Mouse (Mus musculus): ENCODE measurements at regions not wholly inside any gene's neighbourhood (a gene's known extent, or its start where the extent isn't known, plus 50 kb on each side); places are given as distances from the start of the nearest gene placed in this dataset.

DNA sequence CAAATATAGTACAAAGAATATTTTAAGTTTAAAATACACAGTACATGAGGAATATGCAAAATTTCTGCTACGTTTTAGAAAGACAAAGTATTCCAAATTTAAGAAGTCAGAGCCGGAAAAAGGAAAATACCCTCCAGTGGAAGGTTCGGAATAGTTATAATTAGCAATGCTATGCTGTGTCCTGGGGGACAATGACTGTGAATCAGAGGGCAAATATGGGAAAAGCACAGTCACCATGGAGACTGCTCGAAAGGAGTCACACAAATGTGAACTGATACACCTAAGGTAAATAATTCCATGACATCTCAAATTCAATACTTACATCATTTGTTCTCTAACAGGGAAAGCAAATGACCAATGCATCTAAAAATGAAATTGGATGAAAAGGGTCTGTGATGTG is 707.0 kb upstream of the Nectin3 start:
- Histone ChIP-seq H3K4me3 (ENCODE audit: low read depth, low read length) (no peak overlapping the region), H3K9ac (replicated peaks; ENCODE audit: low read depth, low read length) (no peak overlapping the region), H3K27ac (ENCODE audit: low read length) (no peak overlapping the region), H3K4me1 (ENCODE audit: control insufficient read depth, insufficient read depth, low read length) (no peaks in the 10 kb centered on the region), H3K27me3 (ENCODE audit: control insufficient read depth, insufficient read depth, low read length) (no peaks in the 10 kb centered on the region), H3K9me3 (ENCODE audit: control insufficient read depth, low read depth, low read length) (no peaks in the 10 kb centered on the region), H3K36me3 (ENCODE audit: control insufficient read depth, insufficient read depth, low read length) (no peaks in the 10 kb centered on the region), H3K4me2 (replicated peaks; ENCODE audit: low read depth, low read length) (no peak overlapping the region)
- WGBS, result 66% methylated on average over 4 of the region's 4 CpGs
- no peak for ATAC-seq (ENCODE audit: insufficient number of reproducible peaks, insufficient read depth, low FRiP score, low read depth)

DNA sequence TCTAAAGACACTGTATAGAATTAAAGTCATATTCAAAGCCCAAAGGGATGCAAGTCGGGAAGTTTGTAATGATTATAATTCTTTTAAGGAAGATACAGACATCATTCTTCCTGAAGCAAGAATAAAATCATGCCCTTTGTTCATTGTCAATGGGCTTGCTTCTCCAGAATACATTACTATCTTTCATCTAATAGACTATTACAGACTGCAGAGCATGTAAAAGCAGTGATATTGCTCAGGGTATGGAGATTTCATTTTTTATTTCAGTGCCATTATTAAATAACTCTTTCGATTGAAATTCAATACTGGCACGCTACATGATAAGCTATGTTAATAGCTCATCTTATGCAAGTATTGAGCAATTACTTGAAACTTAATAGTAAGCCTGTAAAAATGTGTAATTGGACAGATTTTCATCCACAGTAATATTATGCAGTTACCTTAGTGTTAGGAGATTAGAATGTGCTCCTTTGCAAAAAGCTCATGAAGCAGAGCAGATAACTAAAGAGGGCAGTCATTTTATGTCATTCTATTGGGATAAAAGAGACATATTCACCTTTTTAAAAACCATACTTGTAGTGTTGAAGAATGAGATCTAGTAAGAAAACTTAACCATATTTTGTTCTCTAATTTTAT is 706.5 kb upstream of the Nectin3 start:
- Histone ChIP-seq H3K9me3 (ENCODE audit: control insufficient read depth, low read depth, low read length) (no peaks in the 10 kb centered on the region), H3K4me1 (ENCODE audit: control insufficient read depth, insufficient read depth, low read length) (no peaks in the 10 kb centered on the region), H3K36me3 (ENCODE audit: control insufficient read depth, insufficient read depth, low read length) (no peaks in the 10 kb centered on the region), H3K4me2 (replicated peaks; ENCODE audit: low read depth, low read length) (no peak overlapping the region), H3K27ac (ENCODE audit: low read length) (no peak overlapping the region), H3K9ac (replicated peaks; ENCODE audit: low read depth, low read length) (no peak overlapping the region), H3K27me3 (ENCODE audit: control insufficient read depth, insufficient read depth, low read length) (no peaks in the 10 kb centered on the region), H3K4me3 (ENCODE audit: low read depth, low read length) (no peak overlapping the region)
- no peak for ATAC-seq (ENCODE audit: insufficient number of reproducible peaks, insufficient read depth, low FRiP score, low read depth)
- 85% methylated on average over 3 of the region's 3 CpGs for WGBS

DNA sequence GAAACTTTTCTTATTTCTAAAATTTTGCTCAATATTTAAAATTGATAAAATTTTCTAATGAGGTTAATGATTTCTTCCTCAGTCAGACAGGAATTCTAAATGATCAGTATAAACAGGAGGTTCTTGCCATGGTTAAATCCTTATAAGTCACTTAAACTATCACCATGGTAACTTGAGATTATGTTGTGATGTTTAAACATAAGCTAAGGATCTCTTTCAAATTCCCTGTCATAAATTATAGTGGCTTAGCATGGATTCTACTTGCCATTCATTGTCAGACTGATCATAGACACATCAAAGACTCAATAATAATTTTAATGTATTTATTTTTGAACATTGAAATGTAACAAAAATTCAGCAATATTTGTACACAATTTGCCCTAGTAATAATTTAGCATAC is 705.7 kb upstream of the Nectin3 start:
- no peaks in the 10 kb centered on the region for H3K9me3 ChIP-seq (ENCODE audit: control insufficient read depth, low read depth, low read length)
- H3K27me3 ChIP-seq (ENCODE audit: control insufficient read depth, insufficient read depth, low read length), result no peaks in the 10 kb centered on the region
- no peak overlapping the region for H3K9ac ChIP-seq (replicated peaks; ENCODE audit: low read depth, low read length)
- H3K4me1 ChIP-seq (ENCODE audit: control insufficient read depth, insufficient read depth, low read length), result no peaks in the 10 kb centered on the region
- ATAC-seq (ENCODE audit: insufficient number of reproducible peaks, insufficient read depth, low FRiP score, low read depth), result no peak
- H3K4me2 ChIP-seq (replicated peaks; ENCODE audit: low read depth, low read length), result no peak overlapping the region
- no peaks in the 10 kb centered on the region for H3K36me3 ChIP-seq (ENCODE audit: control insufficient read depth, insufficient read depth, low read length)
- H3K4me3 ChIP-seq (ENCODE audit: low read depth, low read length), result no peak overlapping the region
- H3K27ac ChIP-seq (ENCODE audit: low read length), result no peak overlapping the region

DNA sequence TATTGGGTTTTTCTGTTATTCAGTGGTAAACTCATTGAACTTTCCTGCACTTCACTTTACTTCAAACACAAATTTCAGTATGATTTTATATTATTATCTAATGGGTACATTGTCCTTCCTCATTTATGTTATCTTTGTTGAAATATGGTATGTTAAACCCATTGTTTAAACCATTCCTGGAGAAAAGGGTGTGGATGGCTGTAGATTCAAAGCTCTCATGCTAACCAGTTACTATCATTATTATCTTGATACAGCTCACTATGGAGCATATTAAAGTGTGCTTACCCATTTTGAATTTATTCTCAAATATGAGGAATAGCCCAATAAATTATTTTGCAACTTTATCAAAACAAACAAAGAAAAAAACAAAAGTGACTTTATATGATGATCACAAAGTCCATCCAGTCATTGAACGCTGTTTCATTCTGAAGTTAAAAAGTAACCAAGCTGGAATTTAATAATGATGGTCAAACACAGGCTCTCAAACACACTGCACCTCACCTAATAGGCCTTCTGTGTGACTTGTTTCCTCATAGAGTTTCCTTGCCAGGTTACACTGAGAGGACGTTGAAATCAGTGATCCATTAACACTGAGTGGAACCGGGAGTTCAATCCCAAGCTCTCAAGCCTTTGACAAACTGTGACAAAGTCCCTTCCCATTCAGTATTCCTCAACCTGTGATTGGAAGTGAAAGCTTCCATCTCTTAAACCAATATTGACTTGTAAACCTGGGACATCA is 673.3 kb upstream of the Nectin3 start:
- 65% methylated on average over 3 of the region's 3 CpGs for WGBS
- H3K27ac ChIP-seq (ENCODE audit: low read length), result no peak overlapping the region
- no peaks in the 10 kb centered on the region for H3K27me3 ChIP-seq (ENCODE audit: control insufficient read depth, insufficient read depth, low read length)
- no peaks in the 10 kb centered on the region for H3K4me1 ChIP-seq (ENCODE audit: control insufficient read depth, insufficient read depth, low read length)
- 0 out of 2 replicates have a peak, but pooled peaks cover 3% of the 10 kb centered on the region for H3K9me3 ChIP-seq (ENCODE audit: control insufficient read depth, low read depth, low read length)
- peak; percentile 75; the same call in 1 of the 2 replicates for ATAC-seq (ENCODE audit: insufficient number of reproducible peaks, insufficient read depth, low FRiP score, low read depth)
- no peak overlapping the region for H3K4me2 ChIP-seq (replicated peaks; ENCODE audit: low read depth, low read length)
- no peaks in the 10 kb centered on the region for H3K36me3 ChIP-seq (ENCODE audit: control insufficient read depth, insufficient read depth, low read length)
- H3K9ac ChIP-seq (replicated peaks; ENCODE audit: low read depth, low read length), result no peak overlapping the region
- H3K4me3 ChIP-seq (ENCODE audit: low read depth, low read length), result no peak overlapping the region

DNA sequence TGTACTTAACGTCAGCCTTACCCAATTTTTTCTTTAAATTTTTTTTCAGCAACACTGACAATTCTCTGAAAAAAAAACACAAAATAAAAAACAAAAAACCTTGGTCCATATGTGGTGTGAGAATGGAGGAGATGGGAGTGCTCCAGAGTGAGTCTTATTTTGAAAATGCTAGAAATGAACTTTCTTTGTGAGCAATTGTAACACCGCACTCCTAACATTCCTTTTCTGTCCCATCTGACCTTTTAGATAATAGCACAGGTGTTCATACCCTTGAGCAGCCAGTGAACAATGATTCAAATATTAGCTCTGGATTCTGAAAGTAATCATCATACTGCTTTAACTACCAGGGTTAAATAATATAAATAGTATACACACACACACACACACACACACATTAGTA is 666.2 kb upstream of the Nectin3 start:
- 49% methylated on average over 2 of the region's 2 CpGs for WGBS
- Histone ChIP-seq H3K27me3 (ENCODE audit: control insufficient read depth, insufficient read depth, low read length) (no peaks in the 10 kb centered on the region), H3K4me3 (ENCODE audit: low read depth, low read length) (no peak overlapping the region), H3K9ac (replicated peaks; ENCODE audit: low read depth, low read length) (no peak overlapping the region), H3K27ac (ENCODE audit: low read length) (no peak overlapping the region), H3K4me2 (replicated peaks; ENCODE audit: low read depth, low read length) (no peak overlapping the region), H3K36me3 (ENCODE audit: control insufficient read depth, insufficient read depth, low read length) (no peaks in the 10 kb centered on the region), H3K9me3 (ENCODE audit: control insufficient read depth, low read depth, low read length) (0 out of 2 replicates have a peak, but pooled peaks cover 3% of the 10 kb centered on the region), H3K4me1 (ENCODE audit: control insufficient read depth, insufficient read depth, low read length) (no peaks in the 10 kb centered on the region)
- ATAC-seq (ENCODE audit: insufficient number of reproducible peaks, insufficient read depth, low FRiP score, low read depth), result no peak
